Mouse (Mus musculus): ENCODE measurements around the gene Srsf5. TPM values are rescaled to one million over a fixed set of nuclear protein-coding genes. Genes with fewer than 3 reads are reported as not detected.
"Not testable (repeated sequence)": the region's sequence is repeated elsewhere in the genome, so short reads cannot be mapped to it uniquely, and the experiment has no call there.

Gene Srsf5
- polyA plus RNA-seq, 1 experiment from 2014 or later = 528 TPM

GRCm38 (mm10) chr12:80931402-80932140 lies 13.7 kb upstream of the Srsf5 start:
- no peak for ATAC-seq
- Histone ChIP-seq H3K4me1 (no peaks in the 10 kb centered on the region), H3K4me2 (no peak overlapping the region), H3K27me3 (no peaks in the 10 kb centered on the region), H3K9me3 (replicated peaks) (no peaks in the 10 kb centered on the region), H3K9ac (no peak overlapping the region), H3K36me3 (ENCODE audit: poor library complexity, severe bottlenecking) (no peaks in the 10 kb centered on the region), H3K4me3 (no peak overlapping the region), H3K27ac (no peak overlapping the region)
- WGBS = 85% methylated on average over 3 of the region's 3 CpGs

GRCm38 (mm10) chr12:80932865-80933264 lies 12.4 kb upstream of the Srsf5 start:
- H3K9me3 ChIP-seq (replicated peaks) = no peaks in the 10 kb centered on the region
- no peak for ATAC-seq
- WGBS = 94% methylated on average over 1 of the region's 1 CpGs
- no peak overlapping the region for H3K27ac ChIP-seq
- H3K4me2 ChIP-seq = no peak overlapping the region
- no peaks in the 10 kb centered on the region for H3K27me3 ChIP-seq
- no peak overlapping the region for H3K4me3 ChIP-seq
- H3K9ac ChIP-seq = no peak overlapping the region
- no peaks in the 10 kb centered on the region for H3K36me3 ChIP-seq (ENCODE audit: poor library complexity, severe bottlenecking)
- H3K4me1 ChIP-seq = no peaks in the 10 kb centered on the region

- H3K4me1 ChIP-seq = no peaks in the 10 kb centered on the region
These were observed 8.6 kb upstream of the Srsf5 start for GRCm38 (mm10) chr12:80936751-80937150.

GRCm38 (mm10) chr12:80937331-80938029 lies 7.8 kb upstream of the Srsf5 start:
- ATAC-seq = no peak
- no peak overlapping the region for H3K4me3 ChIP-seq

More at GRCm38 (mm10) chr12:80936751-80937150, 8.6 kb upstream of the Srsf5 start:
- 78% methylated on average over 2 of the region's 2 CpGs for WGBS
- no peaks in the 10 kb centered on the region for H3K27me3 ChIP-seq
- H3K36me3 ChIP-seq (ENCODE audit: poor library complexity, severe bottlenecking) = no peaks in the 10 kb centered on the region
- ATAC-seq = no peak
- H3K9me3 ChIP-seq (replicated peaks) = no peaks in the 10 kb centered on the region
- H3K4me2 ChIP-seq = no peak overlapping the region
- no peak overlapping the region for H3K4me3 ChIP-seq
- no peak overlapping the region for H3K9ac ChIP-seq
- no peak overlapping the region for H3K27ac ChIP-seq

GRCm38 (mm10) chr12:80938642-80939041 lies 6.7 kb upstream of the Srsf5 start:
- H3K27ac ChIP-seq = no peak overlapping the region
- no peaks in the 10 kb centered on the region for H3K27me3 ChIP-seq
- H3K36me3 ChIP-seq (ENCODE audit: poor library complexity, severe bottlenecking) = no peaks in the 10 kb centered on the region
- ATAC-seq = no peak
- no peaks in the 10 kb centered on the region for H3K4me1 ChIP-seq
- no peak overlapping the region for H3K4me3 ChIP-seq
- H3K9me3 ChIP-seq (replicated peaks) = no peaks in the 10 kb centered on the region
- no peak overlapping the region for H3K9ac ChIP-seq
- no peak overlapping the region for H3K4me2 ChIP-seq
- WGBS = 71% methylated on average over 5 of the region's 5 CpGs

More at GRCm38 (mm10) chr12:80937331-80938029, 7.8 kb upstream of the Srsf5 start:
- no peak overlapping the region for H3K27ac ChIP-seq
- H3K36me3 ChIP-seq (ENCODE audit: poor library complexity, severe bottlenecking) = no peaks in the 10 kb centered on the region
- H3K9me3 ChIP-seq (replicated peaks) = no peaks in the 10 kb centered on the region
- no peak overlapping the region for H3K4me2 ChIP-seq
- 71% methylated on average over 9 of the region's 9 CpGs for WGBS
- no peak overlapping the region for H3K9ac ChIP-seq
- H3K4me1 ChIP-seq = no peaks in the 10 kb centered on the region
- no peaks in the 10 kb centered on the region for H3K27me3 ChIP-seq

- no peaks in the 10 kb centered on the region for H3K36me3 ChIP-seq (ENCODE audit: poor library complexity, severe bottlenecking)
- H3K4me1 ChIP-seq = no peaks in the 10 kb centered on the region
- WGBS = 85% methylated on average over 4 of the region's 4 CpGs
- no peak overlapping the region for H3K27ac ChIP-seq
- no peak overlapping the region for H3K9ac ChIP-seq
- H3K9me3 ChIP-seq (replicated peaks) = no peaks in the 10 kb centered on the region
- H3K4me3 ChIP-seq = no peak overlapping the region
- H3K4me2 ChIP-seq = no peak overlapping the region
- no peak for ATAC-seq
- H3K27me3 ChIP-seq = no peaks in the 10 kb centered on the region
These were observed 6.1 kb upstream of the Srsf5 start for GRCm38 (mm10) chr12:80939165-80939564.

- Histone ChIP-seq H3K4me2 (no peak overlapping the region), H3K36me3 (ENCODE audit: poor library complexity, severe bottlenecking) (peaks cover 4% of the 10 kb centered on the region), H3K9me3 (replicated peaks) (no peaks in the 10 kb centered on the region), H3K27me3 (no peaks in the 10 kb centered on the region), H3K9ac (no peak overlapping the region), H3K4me1 (peaks cover 6% of the 10 kb centered on the region), H3K27ac (no peak overlapping the region), H3K4me3 (no peak overlapping the region)
- 94% methylated on average over 3 of the region's 3 CpGs for WGBS
- no peak for ATAC-seq
These were observed 3.4 kb upstream of the Srsf5 start for GRCm38 (mm10) chr12:80941886-80942285.

- H3K36me3 ChIP-seq (ENCODE audit: poor library complexity, severe bottlenecking) = peaks cover 17% of the 10 kb centered on the region
- peaks cover 10% of the 10 kb centered on the region for H3K4me1 ChIP-seq
- H3K27ac ChIP-seq = no peak overlapping the region
- no peaks in the 10 kb centered on the region for H3K9me3 ChIP-seq (replicated peaks)
- no peak for ATAC-seq
- H3K27me3 ChIP-seq = no peaks in the 10 kb centered on the region
- no peak overlapping the region for H3K9ac ChIP-seq
- H3K4me2 ChIP-seq = no peak overlapping the region
- no peak overlapping the region for H3K4me3 ChIP-seq
- 90% methylated on average over 3 of the region's 3 CpGs for WGBS
These were observed 1.9 kb upstream of the Srsf5 start for GRCm38 (mm10) chr12:80943395-80943794.

- H3K4me1 ChIP-seq = peaks cover 10% of the 10 kb centered on the region
- 94% methylated on average over 4 of the region's 4 CpGs for WGBS
These were observed 1.1 kb upstream of the Srsf5 start for GRCm38 (mm10) chr12:80944204-80944603.

GRCm38 (mm10) chr12:80944963-80945333 lies 356 bp upstream of the Srsf5 start:
- under 1% methylated on average over 9 of the region's 9 CpGs for WGBS
- Histone ChIP-seq H3K4me2 (peak overlapping the region; percentile 52), H3K4me3 (peak overlapping the region; percentile 95), H3K36me3 (ENCODE audit: poor library complexity, severe bottlenecking) (peaks cover 28% of the 10 kb centered on the region), H3K9ac (peak overlapping the region; percentile 58)
- peak; percentile 45 for ATAC-seq
- not testable (repeated sequence) for H3K27me3 ChIP-seq; H3K27ac ChIP-seq; H3K9me3 ChIP-seq (replicated peaks); H3K4me1 ChIP-seq

More at GRCm38 (mm10) chr12:80944204-80944603, 1.1 kb upstream of the Srsf5 start:
- H3K9ac ChIP-seq = no peak overlapping the region
- H3K36me3 ChIP-seq (ENCODE audit: poor library complexity, severe bottlenecking) = peaks cover 23% of the 10 kb centered on the region
- H3K4me3 ChIP-seq = no peak overlapping the region
- H3K27me3 ChIP-seq = no peaks in the 10 kb centered on the region
- no peak overlapping the region for H3K27ac ChIP-seq
- no peaks in the 10 kb centered on the region for H3K9me3 ChIP-seq (replicated peaks)
- H3K4me2 ChIP-seq = no peak overlapping the region
- ATAC-seq = no peak

GRCm38 (mm10) chr12:80945996-80946355 lies 672 bp downstream of the Srsf5 start:
- peak; percentile 99 for ATAC-seq
- Histone ChIP-seq H3K4me2 (peak overlapping the region; percentile 76), H3K27me3 (no peaks in the 10 kb centered on the region), H3K27ac (peak overlapping the region; percentile 93), H3K9ac (peak overlapping the region; percentile 91), H3K4me1 (peaks cover 10% of the 10 kb centered on the region), H3K36me3 (ENCODE audit: poor library complexity, severe bottlenecking) (peaks cover 34% of the 10 kb centered on the region), H3K9me3 (replicated peaks) (no peaks in the 10 kb centered on the region), H3K4me3 (peak overlapping the region; percentile 95)
- under 1% methylated on average over 43 of the region's 47 CpGs for WGBS

- Histone ChIP-seq H3K4me2 (no peak overlapping the region), H3K4me3 (no peak overlapping the region), H3K27ac (no peak overlapping the region), H3K4me1 (peaks cover 19% of the 10 kb centered on the region), H3K9ac (no peak overlapping the region), H3K27me3 (no peaks in the 10 kb centered on the region), H3K36me3 (ENCODE audit: poor library complexity, severe bottlenecking) (peaks cover 55% of the 10 kb centered on the region), H3K9me3 (replicated peaks) (no peaks in the 10 kb centered on the region)
- 93% methylated on average over 18 of the region's 18 CpGs for WGBS
- no peak for ATAC-seq
These were observed 2.9 kb downstream of the Srsf5 start for GRCm38 (mm10) chr12:80948202-80948601.

All from forebrain, embryonic 13.5 days (tissue).